Mouse (Mus musculus): ENCODE measurements around the gene Prmt9. TPM values are rescaled to one million over a fixed set of nuclear protein-coding genes. Genes with fewer than 3 reads are reported as not detected.

The Prmt9 gene
- polyA plus RNA-seq (2014; fragmentation: Nextera tagmentation; extraction: Ambion mirVana), result 16.7 and 19.8 TPM in 2 replicates

- DNase-seq (ENCODE audit: low spot score), result peak; percentile 93
- Histone ChIP-seq H3K9me3 (ENCODE audit: control insufficient read depth, low read length) (0 out of 2 replicates have a peak, but pooled peaks cover 4% of the 10 kb centered on the region), H3K27me3 (replicated peaks; ENCODE audit: control insufficient read depth, insufficient read depth, low read length) (no peaks in the 10 kb centered on the region), H3K36me3 (ENCODE audit: control insufficient read depth, insufficient read depth, low read length) (peaks cover 32% of the 10 kb centered on the region), H3K27ac (replicated peaks; ENCODE audit: low read depth, low read length) (peak within 1 kb of the TSS; percentile 91), H3K4me2 (ENCODE audit: low read depth, low read length) (peak within 1 kb of the TSS; percentile 70), H3K9ac (ENCODE audit: low read depth, low read length) (peak within 1 kb of the TSS; percentile 94), H3K4me3 (ENCODE audit: low read depth, low read length) (peak within 1 kb of the TSS; percentile 88), H3K4me1 (ENCODE audit: control insufficient read depth, insufficient read depth, low read length) (no peaks in the 10 kb centered on the region)
- ATAC-seq (ENCODE audit: low read depth), result peak; percentile 96
- 3% methylated on average over 34 of the region's 42 CpGs for WGBS
Observed at GRCm38 (mm10) chr8:77549121-77549706, at the start of gene Prmt9. TSS of gene Prmt9 (plus strand) at chr8:77549397.

- no peaks in the 10 kb centered on the region for H3K36me3 ChIP-seq (ENCODE audit: control insufficient read depth, insufficient read depth, low read length)
- no peak for ATAC-seq (ENCODE audit: low read depth)
- no peak overlapping the region for H3K4me3 ChIP-seq (ENCODE audit: low read depth, low read length)
- no peak overlapping the region for H3K4me2 ChIP-seq (ENCODE audit: low read depth, low read length)
- 98% methylated on average over 3 of the region's 3 CpGs for WGBS
- peaks cover 20% of the 10 kb centered on the region for H3K4me1 ChIP-seq (ENCODE audit: control insufficient read depth, insufficient read depth, low read length)
- no peak overlapping the region for H3K27ac ChIP-seq (replicated peaks; ENCODE audit: low read depth, low read length)
- H3K27me3 ChIP-seq (replicated peaks; ENCODE audit: control insufficient read depth, insufficient read depth, low read length), result no peaks in the 10 kb centered on the region
- no peak overlapping the region for H3K9ac ChIP-seq (ENCODE audit: low read depth, low read length)
- 0 out of 2 replicates have a peak, but pooled peaks cover 3% of the 10 kb centered on the region for H3K9me3 ChIP-seq (ENCODE audit: control insufficient read depth, low read length)
- DNase-seq (ENCODE audit: low spot score), result no peak
Observed at GRCm38 (mm10) chr8:77500264-77500663, 48.9 kb upstream of the Prmt9 start.

- Histone ChIP-seq H3K4me2 (ENCODE audit: low read depth, low read length) (no peak overlapping the region), H3K4me1 (ENCODE audit: control insufficient read depth, insufficient read depth, low read length) (peaks cover 20% of the 10 kb centered on the region), H3K27me3 (replicated peaks; ENCODE audit: control insufficient read depth, insufficient read depth, low read length) (no peaks in the 10 kb centered on the region), H3K9me3 (ENCODE audit: control insufficient read depth, low read length) (0 out of 2 replicates have a peak, but pooled peaks cover 3% of the 10 kb centered on the region), H3K27ac (replicated peaks; ENCODE audit: low read depth, low read length) (no peak overlapping the region), H3K4me3 (ENCODE audit: low read depth, low read length) (no peak overlapping the region), H3K9ac (ENCODE audit: low read depth, low read length) (no peak overlapping the region), H3K36me3 (ENCODE audit: control insufficient read depth, insufficient read depth, low read length) (no peaks in the 10 kb centered on the region)
- DNase-seq (ENCODE audit: low spot score) (no peak), ATAC-seq (ENCODE audit: low read depth) (no peak)
- WGBS, result 83% methylated on average over 8 of the region's 8 CpGs
Observed at GRCm38 (mm10) chr8:77501131-77501530, 48.1 kb upstream of the Prmt9 start.

- H3K4me2 ChIP-seq (ENCODE audit: low read depth, low read length), result no peak overlapping the region
- no peak overlapping the region for H3K27ac ChIP-seq (replicated peaks; ENCODE audit: low read depth, low read length)
- H3K4me3 ChIP-seq (ENCODE audit: low read depth, low read length), result no peak overlapping the region
- no peaks in the 10 kb centered on the region for H3K27me3 ChIP-seq (replicated peaks; ENCODE audit: control insufficient read depth, insufficient read depth, low read length)
- WGBS, result 83% methylated on average over 6 of the region's 6 CpGs
- no peak overlapping the region for H3K9ac ChIP-seq (ENCODE audit: low read depth, low read length)
- DNase-seq (ENCODE audit: low spot score) (no peak), ATAC-seq (ENCODE audit: low read depth) (no peak)
- 0 out of 2 replicates have a peak, but pooled peaks cover 3% of the 10 kb centered on the region for H3K9me3 ChIP-seq (ENCODE audit: control insufficient read depth, low read length)
- H3K36me3 ChIP-seq (ENCODE audit: control insufficient read depth, insufficient read depth, low read length), result no peaks in the 10 kb centered on the region
- peaks cover 15% of the 10 kb centered on the region for H3K4me1 ChIP-seq (ENCODE audit: control insufficient read depth, insufficient read depth, low read length)
Observed at GRCm38 (mm10) chr8:77502547-77502946, 46.6 kb upstream of the Prmt9 start.

- H3K36me3 ChIP-seq (ENCODE audit: control insufficient read depth, insufficient read depth, low read length), result no peaks in the 10 kb centered on the region
- no peak for ATAC-seq (ENCODE audit: low read depth)
- no peaks in the 10 kb centered on the region for H3K9me3 ChIP-seq (ENCODE audit: control insufficient read depth, low read length)
- H3K27ac ChIP-seq (replicated peaks; ENCODE audit: low read depth, low read length), result no peak overlapping the region
- no peak for DNase-seq (ENCODE audit: low spot score)
- no peak overlapping the region for H3K4me3 ChIP-seq (ENCODE audit: low read depth, low read length)
- 76% methylated on average over 7 of the region's 7 CpGs for WGBS
- H3K9ac ChIP-seq (ENCODE audit: low read depth, low read length), result no peak overlapping the region
- H3K27me3 ChIP-seq (replicated peaks; ENCODE audit: control insufficient read depth, insufficient read depth, low read length), result no peaks in the 10 kb centered on the region
- peaks cover 16% of the 10 kb centered on the region for H3K4me1 ChIP-seq (ENCODE audit: control insufficient read depth, insufficient read depth, low read length)
- no peak overlapping the region for H3K4me2 ChIP-seq (ENCODE audit: low read depth, low read length)
Observed at GRCm38 (mm10) chr8:77506539-77506938, 42.7 kb upstream of the Prmt9 start.

GRCm38 (mm10) chr8:77507510-77508035, 41.6 kb upstream of the Prmt9 start:
- H3K4me1 ChIP-seq (ENCODE audit: control insufficient read depth, insufficient read depth, low read length), result peaks cover 23% of the 10 kb centered on the region
- H3K4me2 ChIP-seq (ENCODE audit: low read depth, low read length), result no peak overlapping the region
- no peaks in the 10 kb centered on the region for H3K27me3 ChIP-seq (replicated peaks; ENCODE audit: control insufficient read depth, insufficient read depth, low read length)
- no peak overlapping the region for H3K9ac ChIP-seq (ENCODE audit: low read depth, low read length)
- H3K9me3 ChIP-seq (ENCODE audit: control insufficient read depth, low read length), result no peaks in the 10 kb centered on the region
- ATAC-seq (ENCODE audit: low read depth) (no peak), DNase-seq (ENCODE audit: low spot score) (no peak)
- no peaks in the 10 kb centered on the region for H3K36me3 ChIP-seq (ENCODE audit: control insufficient read depth, insufficient read depth, low read length)
- H3K4me3 ChIP-seq (ENCODE audit: low read depth, low read length), result no peak overlapping the region
- no peak overlapping the region for H3K27ac ChIP-seq (replicated peaks; ENCODE audit: low read depth, low read length)
- WGBS, result 77% methylated on average over 10 of the region's 10 CpGs

GRCm38 (mm10) chr8:77509044-77509443, 40.2 kb upstream of the Prmt9 start:
- ATAC-seq (ENCODE audit: low read depth) (no peak), DNase-seq (ENCODE audit: low spot score) (no peak)

GRCm38 (mm10) chr8:77510426-77510825, 38.8 kb upstream of the Prmt9 start:
- Histone ChIP-seq H3K4me1 (ENCODE audit: control insufficient read depth, insufficient read depth, low read length) (peaks cover 23% of the 10 kb centered on the region), H3K27me3 (replicated peaks; ENCODE audit: control insufficient read depth, insufficient read depth, low read length) (no peaks in the 10 kb centered on the region), H3K4me2 (ENCODE audit: low read depth, low read length) (no peak overlapping the region), H3K9me3 (ENCODE audit: control insufficient read depth, low read length) (no peaks in the 10 kb centered on the region), H3K27ac (replicated peaks; ENCODE audit: low read depth, low read length) (no peak overlapping the region), H3K9ac (ENCODE audit: low read depth, low read length) (no peak overlapping the region), H3K36me3 (ENCODE audit: control insufficient read depth, insufficient read depth, low read length) (no peaks in the 10 kb centered on the region), H3K4me3 (ENCODE audit: low read depth, low read length) (no peak overlapping the region)
- DNase-seq (ENCODE audit: low spot score) (peak; percentile 52), ATAC-seq (ENCODE audit: low read depth) (no peak; the same call in 1 of the 2 replicates)
- 82% methylated on average over 3 of the region's 3 CpGs for WGBS

More at GRCm38 (mm10) chr8:77509044-77509443, 40.2 kb upstream of the Prmt9 start:
- Histone ChIP-seq H3K9ac (ENCODE audit: low read depth, low read length) (no peak overlapping the region), H3K4me3 (ENCODE audit: low read depth, low read length) (no peak overlapping the region), H3K27me3 (replicated peaks; ENCODE audit: control insufficient read depth, insufficient read depth, low read length) (no peaks in the 10 kb centered on the region), H3K4me2 (ENCODE audit: low read depth, low read length) (no peak overlapping the region), H3K4me1 (ENCODE audit: control insufficient read depth, insufficient read depth, low read length) (peaks cover 25% of the 10 kb centered on the region), H3K9me3 (ENCODE audit: control insufficient read depth, low read length) (no peaks in the 10 kb centered on the region), H3K27ac (replicated peaks; ENCODE audit: low read depth, low read length) (no peak overlapping the region), H3K36me3 (ENCODE audit: control insufficient read depth, insufficient read depth, low read length) (no peaks in the 10 kb centered on the region)
- WGBS, result 84% methylated on average over 7 of the region's 7 CpGs

Data from embryonic facial prominence, embryonic 14.5 days (tissue).